Mouse (Mus musculus) heart, adult 2 months (tissue): ENCODE measurements around the gene Adcyap1.

ENCODE experiments used
- CTCF ChIP-seq: fragments of 200-600 bp; IDR thresholded peaks from 2 replicates; pipeline ENCODE4 v1.8.1; 2022; ENCODE audit warnings: antibody characterized with exemption, mild to moderate bottlenecking, moderate library complexity
- EP300 ChIP-seq: fragments of 200-500 bp; IDR thresholded peaks from 2 replicates; pipeline ENCODE4 v1.6.1; 2011; ENCODE audit warnings: low read depth, low read length, control low read depth; ENCODE audit not compliant: insufficient read depth
- POLR2A ChIP-seq: fragments of 200-500 bp; IDR thresholded peaks from 2 replicates; pipeline ENCODE4 v1.6.1; 2011; ENCODE audit warnings: mild to moderate bottlenecking, low read depth, low read length, control low read depth; ENCODE audit not compliant: insufficient read depth

- no peak for TF ChIP-seq CTCF
- no peak for TF ChIP-seq POLR2A
- TF ChIP-seq EP300: no peak
Measured at GRCm38 (mm10) chr17:93203076-93204031, 4.5 kb downstream of the Adcyap1 start.
